Mouse (Mus musculus): ENCODE data around the gene Actr10. TPM values are rescaled to one million over a fixed set of nuclear protein-coding genes. Genes with fewer than 3 reads are reported as not detected.
A peak's percentile ranks its signal among the peaks of the same experiment; 100 is the strongest.

Gene Actr10
- 125 and 165 TPM in 2 replicates for polyA plus RNA-seq (2012; ENCODE audit: insufficient read depth, insufficient read length, missing spikeins)

DNA sequence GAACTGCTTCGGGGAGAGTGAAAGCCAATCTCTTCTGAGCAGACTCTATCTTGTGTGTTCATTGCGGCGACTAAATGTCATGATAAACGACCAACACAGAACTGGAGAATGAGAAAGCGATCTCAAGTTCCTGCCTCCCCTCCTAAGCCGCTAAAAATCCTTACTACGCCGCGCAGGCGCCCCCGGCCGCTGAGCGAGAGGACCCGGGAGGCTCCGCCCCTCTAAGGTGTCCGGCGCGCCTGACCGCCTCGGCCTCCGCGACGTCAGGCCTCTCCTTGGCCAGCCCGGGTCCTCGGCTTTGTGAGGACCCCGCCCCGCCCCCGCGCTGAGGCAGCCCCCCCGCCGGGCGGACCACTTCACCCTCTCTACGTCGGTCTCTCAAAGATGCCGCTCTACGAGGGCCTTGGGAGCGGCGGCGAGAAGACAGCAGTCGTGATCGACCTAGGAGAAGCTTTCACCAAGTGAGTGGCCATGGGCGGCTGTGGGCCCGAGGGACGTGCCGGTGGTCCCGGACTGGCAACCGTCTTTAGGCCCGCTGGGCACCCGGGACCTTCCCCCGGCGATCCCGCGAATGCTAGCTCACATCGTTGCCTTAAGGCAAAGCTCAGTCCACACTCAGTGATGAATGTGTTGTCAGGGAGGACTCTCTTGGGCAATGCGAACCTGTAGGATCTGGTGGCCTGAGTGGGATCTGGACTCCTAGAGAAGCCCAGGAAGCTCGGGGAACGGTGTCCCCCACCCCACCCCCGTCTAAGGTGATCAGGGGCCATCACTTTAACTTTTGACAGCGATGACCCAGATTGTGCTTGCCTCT is at the start of gene Actr10:
TSS of gene Actr10 (plus strand) at position 287 of the 814 bp plus-strand sequence.
- H3K27ac ChIP-seq (replicated peaks; ENCODE audit: low read depth, low read length): peak within 1 kb of the TSS; percentile 89
- peak within 1 kb of the TSS; percentile 98 for H3K4me3 ChIP-seq (ENCODE audit: insufficient read depth, low read depth, low read length)
- peaks cover 2% of the 10 kb centered on the region; the same call in 1 of the 2 replicates for H3K4me1 ChIP-seq (ENCODE audit: control insufficient read depth, insufficient read depth, insufficient read length, low read length)

DNA sequence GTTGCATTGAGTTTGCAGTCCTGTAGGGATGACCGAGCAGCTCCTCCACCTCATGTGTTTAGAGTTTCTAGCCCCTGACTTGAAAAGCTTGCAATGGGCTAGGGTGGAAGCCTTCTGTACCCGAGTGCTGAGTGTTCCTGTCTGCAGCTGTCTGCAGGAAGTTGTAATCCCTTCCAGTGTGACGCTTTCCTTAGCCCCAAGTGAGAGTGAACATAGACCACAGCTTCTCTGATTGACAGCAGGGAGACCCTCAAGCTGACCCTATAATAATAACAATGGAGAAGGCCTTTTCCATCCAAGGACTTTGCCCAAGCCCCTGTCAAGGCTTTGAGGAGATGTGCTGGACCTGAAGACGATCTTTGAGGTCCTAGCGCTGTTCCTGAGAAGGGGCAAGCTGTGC is 47.3 kb upstream of the Actr10 start:
- H3K4me3 ChIP-seq (ENCODE audit: insufficient read depth, low read depth, low read length): no peak overlapping the region
- H3K27ac ChIP-seq (replicated peaks; ENCODE audit: low read depth, low read length): no peak overlapping the region
- H3K4me1 ChIP-seq (ENCODE audit: control insufficient read depth, insufficient read depth, insufficient read length, low read length): no peaks in the 10 kb centered on the region

DNA sequence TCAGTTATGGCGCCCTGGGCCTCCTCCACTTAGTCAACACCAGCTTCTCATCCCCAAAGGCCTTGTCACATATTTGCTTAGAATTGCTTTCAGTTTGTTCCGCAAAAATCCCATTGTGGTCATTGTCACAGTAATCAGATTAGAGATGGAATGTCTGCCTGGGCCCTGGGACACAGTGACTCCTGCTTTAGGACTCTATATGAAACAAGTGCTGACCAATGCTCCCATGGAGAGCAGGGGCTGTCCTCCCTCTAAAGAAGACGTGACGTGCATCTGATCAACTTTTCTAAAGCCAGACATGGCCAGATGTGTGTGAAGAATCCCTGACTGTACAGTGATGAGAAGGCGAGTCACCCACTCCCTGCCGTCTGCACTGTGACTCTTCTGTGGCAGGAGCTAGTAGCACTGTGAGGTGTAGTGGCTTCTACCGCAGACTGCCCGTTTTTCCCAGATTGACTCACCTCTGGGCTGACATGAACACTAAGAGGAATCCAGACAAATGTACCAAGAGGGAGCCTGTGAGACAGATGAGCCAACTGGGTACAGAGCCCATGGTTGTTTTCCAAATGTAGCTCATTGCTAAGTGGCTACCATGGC is 46.7 kb upstream of the Actr10 start:
- Histone ChIP-seq H3K4me3 (ENCODE audit: insufficient read depth, low read depth, low read length) (no peak overlapping the region), H3K4me1 (ENCODE audit: control insufficient read depth, insufficient read depth, insufficient read length, low read length) (no peaks in the 10 kb centered on the region), H3K27ac (replicated peaks; ENCODE audit: low read depth, low read length) (no peak overlapping the region)

DNA sequence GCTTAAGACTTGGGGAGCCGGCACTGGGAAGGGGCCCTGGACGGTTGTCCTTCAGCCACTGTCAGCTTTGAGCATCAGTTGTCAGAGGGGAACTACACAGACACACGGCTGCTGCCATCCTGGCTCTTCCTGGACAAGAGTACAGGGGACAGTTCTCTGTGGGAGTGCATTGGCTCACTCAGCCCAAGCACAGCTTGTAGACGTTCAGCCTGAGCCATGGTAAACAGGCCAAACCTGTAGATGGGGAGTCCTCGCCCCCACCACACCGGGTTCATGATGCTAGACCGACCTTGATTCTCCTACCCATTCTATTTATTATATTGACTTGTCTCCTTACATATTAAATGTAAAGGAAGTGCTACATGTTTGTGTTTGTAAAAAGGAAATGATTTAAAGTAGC is 42.4 kb upstream of the Actr10 start:
- no peak overlapping the region for H3K4me3 ChIP-seq (ENCODE audit: insufficient read depth, low read depth, low read length)
- no peak overlapping the region for H3K27ac ChIP-seq (replicated peaks; ENCODE audit: low read depth, low read length)
- H3K4me1 ChIP-seq (ENCODE audit: control insufficient read depth, insufficient read depth, insufficient read length, low read length): no peaks in the 10 kb centered on the region

DNA sequence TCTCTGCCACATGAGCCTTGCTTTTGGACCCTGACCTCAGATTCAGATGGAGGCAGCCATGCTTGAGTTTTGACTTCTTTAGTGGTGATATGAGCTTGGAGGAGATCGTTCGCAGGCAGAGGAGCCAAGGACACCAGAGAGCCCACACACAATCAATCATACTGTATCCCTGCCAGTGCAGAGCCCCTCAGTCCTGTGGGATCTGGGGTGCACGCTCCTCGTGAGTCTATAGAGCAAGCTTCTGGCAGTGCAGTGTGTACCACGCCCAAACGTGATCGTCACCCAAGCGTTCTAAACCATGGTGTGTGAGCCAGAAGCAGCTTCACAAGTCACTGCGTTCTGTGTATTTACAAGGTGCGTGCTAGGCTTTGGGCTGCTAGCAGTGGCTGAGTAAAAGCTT is 41.6 kb upstream of the Actr10 start:
- Histone ChIP-seq H3K27ac (replicated peaks; ENCODE audit: low read depth, low read length) (no peak overlapping the region), H3K4me1 (ENCODE audit: control insufficient read depth, insufficient read depth, insufficient read length, low read length) (no peaks in the 10 kb centered on the region)

DNA sequence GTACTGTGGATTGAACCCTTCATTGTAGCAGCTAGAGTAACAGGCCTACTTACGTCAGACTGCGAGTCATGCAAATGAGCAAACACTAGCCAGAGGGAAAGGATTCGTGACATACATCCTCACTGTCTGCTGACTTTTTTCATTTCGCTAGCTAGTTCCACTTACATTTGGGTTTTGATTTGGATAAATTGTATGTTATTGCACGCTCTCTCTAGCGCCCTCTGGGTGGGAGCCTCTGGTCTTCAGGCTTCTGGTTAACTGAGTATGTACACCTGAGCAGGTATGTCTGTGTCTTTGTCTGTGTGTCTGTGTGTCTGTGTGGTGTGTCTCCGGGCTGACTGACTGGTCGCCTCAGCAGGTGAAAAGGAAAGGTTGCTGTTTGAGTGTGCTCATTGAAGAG is 40.2 kb upstream of the Actr10 start:
- Histone ChIP-seq H3K4me1 (ENCODE audit: control insufficient read depth, insufficient read depth, insufficient read length, low read length) (no peaks in the 10 kb centered on the region), H3K27ac (replicated peaks; ENCODE audit: low read depth, low read length) (no peak overlapping the region), H3K4me3 (ENCODE audit: insufficient read depth, low read depth, low read length) (no peak overlapping the region)

More for the DNA sequence above, 41.6 kb upstream of the Actr10 start:
- no peak overlapping the region for H3K4me3 ChIP-seq (ENCODE audit: insufficient read depth, low read depth, low read length)

DNA sequence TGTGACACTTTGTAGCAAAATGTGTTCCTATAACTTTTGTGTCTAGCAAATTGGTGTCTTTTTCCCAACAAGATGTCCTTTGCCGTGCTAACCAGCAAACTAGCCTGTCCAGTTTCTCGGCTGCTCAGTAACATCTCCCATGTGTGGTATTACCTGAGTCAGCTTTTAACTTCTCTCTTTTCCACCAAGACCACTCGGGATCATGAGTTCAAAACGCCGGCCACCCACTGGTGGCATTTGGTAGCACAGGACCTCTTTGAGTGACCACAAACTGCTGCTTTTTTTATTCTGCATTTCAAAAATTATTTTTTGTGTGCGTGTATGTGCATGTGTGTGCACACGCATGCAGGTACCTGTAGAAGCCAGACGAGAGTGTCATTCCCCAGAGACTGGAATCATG is 39.2 kb upstream of the Actr10 start:
- no peak overlapping the region for H3K4me3 ChIP-seq (ENCODE audit: insufficient read depth, low read depth, low read length)
- H3K27ac ChIP-seq (replicated peaks; ENCODE audit: low read depth, low read length): no peak overlapping the region
- no peaks in the 10 kb centered on the region for H3K4me1 ChIP-seq (ENCODE audit: control insufficient read depth, insufficient read depth, insufficient read length, low read length)

DNA sequence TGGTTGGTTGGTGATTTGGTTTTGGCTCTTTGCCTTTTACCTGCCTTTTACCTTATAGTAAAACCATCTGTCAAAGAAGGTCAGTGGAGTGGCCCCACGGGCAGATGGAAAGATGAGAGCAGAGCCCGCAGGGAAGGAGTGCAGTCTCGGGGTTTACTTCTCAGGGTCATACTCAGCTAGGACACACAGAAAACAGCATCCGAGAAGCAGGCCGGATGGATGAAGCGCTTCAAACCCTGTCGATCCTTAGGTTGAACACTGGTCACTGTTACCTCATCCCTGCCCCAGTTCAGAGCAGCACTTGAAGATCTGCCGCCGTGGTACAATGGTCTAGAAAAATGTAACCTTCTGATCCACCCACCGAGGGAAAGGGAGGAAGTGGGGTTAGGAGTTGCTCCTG is 33.2 kb upstream of the Actr10 start:
- no peak overlapping the region for H3K27ac ChIP-seq (replicated peaks; ENCODE audit: low read depth, low read length)
- H3K4me3 ChIP-seq (ENCODE audit: insufficient read depth, low read depth, low read length): no peak overlapping the region
- no peaks in the 10 kb centered on the region for H3K4me1 ChIP-seq (ENCODE audit: control insufficient read depth, insufficient read depth, insufficient read length, low read length)

DNA sequence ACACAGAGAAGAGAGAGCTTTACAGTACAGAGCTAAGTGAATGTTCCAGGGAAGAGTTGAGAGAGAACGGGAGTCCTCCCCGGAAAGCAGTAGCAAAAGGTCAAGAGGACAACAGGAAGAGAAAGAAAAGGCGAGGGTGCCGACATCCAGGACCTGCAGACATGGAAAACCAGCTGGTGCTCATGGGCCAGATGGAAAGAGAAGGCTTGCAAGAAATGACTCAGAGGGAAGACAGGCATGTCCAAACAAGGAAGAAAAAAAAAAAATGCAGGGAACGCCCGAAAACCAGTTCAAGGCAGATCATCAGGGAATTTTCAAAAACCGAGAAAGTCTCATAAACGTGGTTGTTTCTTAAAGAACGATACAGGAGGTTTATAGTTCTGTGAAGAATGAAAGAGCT is 30.8 kb upstream of the Actr10 start:
- H3K4me1 ChIP-seq (ENCODE audit: control insufficient read depth, insufficient read depth, insufficient read length, low read length): no peaks in the 10 kb centered on the region
- no peak overlapping the region for H3K4me3 ChIP-seq (ENCODE audit: insufficient read depth, low read depth, low read length)
- H3K27ac ChIP-seq (replicated peaks; ENCODE audit: low read depth, low read length): peak overlapping the region; percentile 46; the same call in 1 of the 2 replicates

DNA sequence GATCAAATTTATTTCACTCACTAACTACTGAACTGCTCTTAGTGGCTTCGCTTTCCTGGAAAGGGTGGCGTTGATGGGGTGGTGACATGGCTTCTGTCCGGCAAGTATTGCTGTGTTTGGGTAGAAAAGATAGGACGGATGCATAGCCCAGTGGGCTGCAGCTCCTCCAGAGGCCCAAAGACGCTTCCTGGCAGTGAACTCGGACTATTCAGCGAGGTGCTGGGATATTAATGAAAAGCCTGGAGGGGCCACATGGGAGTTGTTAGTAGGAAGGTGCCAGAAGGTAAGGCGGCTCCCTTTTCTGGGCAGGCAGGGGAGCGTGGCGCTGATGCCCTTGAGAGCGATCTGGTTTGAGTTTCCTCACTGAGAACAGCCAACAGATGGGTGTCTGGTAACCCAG is 30.0 kb upstream of the Actr10 start:
- no peaks in the 10 kb centered on the region for H3K4me1 ChIP-seq (ENCODE audit: control insufficient read depth, insufficient read depth, insufficient read length, low read length)
- no peak overlapping the region for H3K27ac ChIP-seq (replicated peaks; ENCODE audit: low read depth, low read length)
- no peak overlapping the region for H3K4me3 ChIP-seq (ENCODE audit: insufficient read depth, low read depth, low read length)

DNA sequence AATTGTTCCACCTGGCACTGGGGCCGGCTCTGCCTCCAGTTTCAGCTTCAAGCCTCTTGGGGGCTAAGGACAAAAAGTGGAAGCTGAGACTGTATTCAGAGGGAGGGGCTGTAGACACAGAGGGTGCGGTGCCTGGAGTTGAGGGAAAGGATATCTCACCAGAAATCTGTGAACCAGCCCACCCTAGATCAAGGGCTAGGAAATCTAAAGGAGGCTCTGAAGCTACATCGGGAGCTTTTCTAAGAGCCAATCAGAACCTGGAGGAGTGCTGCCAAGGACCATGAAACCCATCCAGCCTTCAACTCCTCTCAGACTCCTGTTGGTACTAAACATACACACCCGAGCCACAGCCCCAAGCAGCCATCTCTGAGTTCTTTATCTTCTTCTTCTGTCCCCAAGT is 29.6 kb upstream of the Actr10 start:
- Histone ChIP-seq H3K4me3 (ENCODE audit: insufficient read depth, low read depth, low read length) (no peak overlapping the region), H3K27ac (replicated peaks; ENCODE audit: low read depth, low read length) (no peak overlapping the region), H3K4me1 (ENCODE audit: control insufficient read depth, insufficient read depth, insufficient read length, low read length) (no peaks in the 10 kb centered on the region)

DNA sequence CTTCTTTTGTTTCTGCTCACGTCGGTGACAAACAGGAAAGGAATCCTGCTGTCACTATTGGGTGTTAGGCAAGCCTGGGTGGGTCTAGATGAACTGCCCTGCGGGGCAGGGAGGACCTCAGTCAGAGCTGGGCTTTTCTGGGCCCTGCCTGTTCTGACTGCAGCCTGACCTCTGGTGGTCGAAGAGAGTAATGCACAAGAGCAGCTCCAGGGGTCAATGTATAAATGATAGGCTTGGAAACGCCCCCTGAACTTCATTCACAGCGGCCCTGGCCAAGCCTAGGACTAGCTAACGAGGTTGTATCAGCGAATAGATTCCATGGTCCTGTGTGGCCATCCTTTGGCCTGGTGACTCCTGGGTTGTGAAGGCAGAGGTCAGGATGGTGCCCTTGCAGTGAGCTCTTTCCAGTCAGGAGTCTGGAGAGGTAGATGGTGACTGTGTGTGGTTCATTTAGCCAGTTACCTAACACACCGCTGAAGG is 27.4 kb upstream of the Actr10 start:
- no peak overlapping the region for H3K27ac ChIP-seq (replicated peaks; ENCODE audit: low read depth, low read length)
- H3K4me1 ChIP-seq (ENCODE audit: control insufficient read depth, insufficient read depth, insufficient read length, low read length): no peaks in the 10 kb centered on the region
- H3K4me3 ChIP-seq (ENCODE audit: insufficient read depth, low read depth, low read length): no peak overlapping the region

DNA sequence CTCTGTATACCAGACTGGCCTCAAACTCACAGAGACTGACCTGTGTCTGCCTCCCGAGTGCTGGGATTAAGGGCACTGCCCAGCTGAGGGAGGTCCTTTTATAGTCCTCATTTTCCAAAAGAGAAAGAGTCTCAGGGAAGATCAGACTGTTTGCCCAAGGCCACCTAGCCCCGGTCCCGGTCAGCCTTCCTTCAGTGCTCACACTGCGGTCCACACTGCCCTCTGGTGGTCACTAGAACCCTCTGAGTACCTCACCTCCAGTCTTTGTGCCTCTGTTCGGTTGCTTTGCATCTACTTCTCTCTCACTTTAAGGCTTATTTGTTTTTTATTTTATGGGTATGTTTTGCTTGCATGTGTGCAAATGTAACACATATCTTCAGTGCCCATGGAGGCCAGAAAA is 26.6 kb upstream of the Actr10 start:
- Histone ChIP-seq H3K4me3 (ENCODE audit: insufficient read depth, low read depth, low read length) (no peak overlapping the region), H3K4me1 (ENCODE audit: control insufficient read depth, insufficient read depth, insufficient read length, low read length) (no peaks in the 10 kb centered on the region), H3K27ac (replicated peaks; ENCODE audit: low read depth, low read length) (no peak overlapping the region)

DNA sequence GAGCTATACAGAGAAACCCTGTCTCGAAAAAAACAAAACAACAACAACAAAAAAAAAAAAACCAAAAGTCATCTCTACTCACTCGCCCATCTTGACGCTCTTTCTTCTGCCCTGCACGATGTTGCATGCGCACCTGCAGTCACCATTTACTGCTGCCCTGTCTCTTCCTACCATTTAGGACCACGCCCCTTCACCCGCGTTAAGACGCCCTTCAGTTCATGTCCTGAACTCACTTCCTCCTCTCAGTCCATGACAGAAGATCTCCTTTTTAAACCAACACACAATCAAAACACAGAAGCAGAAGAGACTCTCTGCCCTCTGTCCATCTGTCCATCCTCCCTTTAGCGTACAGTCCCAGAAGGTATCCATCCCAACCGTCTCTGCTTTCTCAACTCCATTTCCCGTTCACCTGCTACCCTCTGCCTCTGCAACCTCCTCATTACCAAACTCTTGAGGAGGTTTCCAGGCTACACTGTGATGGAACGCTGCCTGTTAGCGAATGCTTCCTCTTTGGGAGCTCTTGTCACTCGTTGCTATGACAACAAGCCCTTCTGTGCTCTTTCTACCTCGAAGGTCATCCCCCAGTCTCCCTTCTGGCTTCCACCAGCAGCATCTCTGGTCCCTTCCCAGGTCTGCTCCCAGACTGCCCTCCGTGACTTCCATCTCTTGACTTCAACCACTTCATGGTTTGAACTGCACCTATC is 25.8 kb upstream of the Actr10 start:
- H3K27ac ChIP-seq (replicated peaks; ENCODE audit: low read depth, low read length): no peak overlapping the region
- H3K4me3 ChIP-seq (ENCODE audit: insufficient read depth, low read depth, low read length): no peak overlapping the region
- H3K4me1 ChIP-seq (ENCODE audit: control insufficient read depth, insufficient read depth, insufficient read length, low read length): no peaks in the 10 kb centered on the region

DNA sequence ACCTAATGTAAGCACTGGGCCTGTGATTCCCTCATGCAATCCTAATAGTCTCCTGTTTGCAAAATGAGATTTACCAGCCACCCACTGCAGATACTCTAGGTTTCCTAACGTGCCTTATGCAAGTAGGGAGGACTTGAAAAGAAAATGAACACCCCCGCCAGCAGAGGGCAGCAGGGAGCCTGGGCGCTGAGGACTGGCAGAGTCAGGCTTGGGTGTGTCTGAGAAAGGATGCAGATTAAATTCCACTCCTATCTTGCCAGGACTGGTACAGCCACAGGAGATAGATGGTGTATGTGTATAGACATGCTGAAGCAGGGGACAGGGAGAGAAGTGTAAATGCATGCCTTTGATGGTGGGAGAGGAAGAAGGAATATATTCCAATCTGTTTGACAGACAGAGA is 24.2 kb upstream of the Actr10 start:
- H3K27ac ChIP-seq (replicated peaks; ENCODE audit: low read depth, low read length): no peak overlapping the region
- no peaks in the 10 kb centered on the region for H3K4me1 ChIP-seq (ENCODE audit: control insufficient read depth, insufficient read depth, insufficient read length, low read length)
- H3K4me3 ChIP-seq (ENCODE audit: insufficient read depth, low read depth, low read length): no peak overlapping the region

Data from brown adipose tissue, adult 24 weeks (tissue).